Mouse (Mus musculus) left cerebral cortex, adult 2 months (tissue): Measurements from ENCODE around the gene Hid1. TPM values are rescaled to one million over a fixed set of nuclear protein-coding genes. Genes with fewer than 3 reads are reported as not detected.
A peak's percentile ranks its signal among the peaks of the same experiment; 100 is the strongest.

Experiments used
- DNase-seq, 2 experiments: peaks; one replicate each; pipeline ENCODE4 v3.0.0; 2021 to 2022; ENCODE audit warnings: low spot score in 2 of 2, mixed read lengths in 1 of 2; ENCODE audit errors: extremely low spot score in 1 of 2
- H3K27ac ChIP-seq: fragments of 200-600 bp; 2 replicates; pipeline ENCODE4 v1.8.1; 2022
- H3K4me3 ChIP-seq: fragments of 200-600 bp; 2 replicates; pipeline ENCODE4 v1.8.1; 2022
- CTCF ChIP-seq: fragments of 200-600 bp; IDR thresholded peaks from 2 replicates; pipeline ENCODE4 v1.8.1; 2022; ENCODE audit warnings: antibody characterized with exemption, mild to moderate bottlenecking, moderate library complexity
- intact Hi-C: fragments of 180-260 bp; cut with DNase I; formaldehyde crosslinking; loops from one replicate; pipeline ENCODE4 v1.15.1; 2025
- total RNA-seq, 2 experiments: library from RNA; stranded (reverse); gene quantifications; 2 replicates each; pipeline ENCODE4 v1.2.3; 2021

Hid1 gene
- total RNA-seq, 2 experiments from 2014 or later: 117 to 121 TPM

DNA sequence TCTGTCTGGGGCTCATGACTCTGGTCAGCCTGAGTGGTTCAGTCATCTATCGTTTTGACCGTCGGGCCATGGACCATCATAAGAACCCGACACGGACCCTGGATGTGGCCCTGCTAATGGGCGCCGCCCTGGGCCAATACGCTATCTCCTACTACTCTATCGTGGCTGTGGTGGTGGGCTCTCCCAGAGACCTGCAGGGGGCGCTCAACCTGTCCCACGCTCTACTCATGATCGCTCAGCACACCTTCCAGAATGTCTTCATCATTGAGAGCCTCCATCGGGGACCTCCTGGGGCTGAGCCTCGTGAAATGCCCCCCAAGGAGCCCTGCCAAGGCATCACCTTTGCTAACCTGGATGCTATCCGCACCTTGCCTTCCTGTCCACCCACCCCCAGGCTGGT, 38.2 kb downstream of the Hid1 start:
- peak; percentile 27 for TF ChIP-seq CTCF
- no peak for DNase-seq
- Histone ChIP-seq H3K27ac (no peak overlapping the region), H3K4me3 (no peak overlapping the region)
- intact Hi-C loops: no loop called here

DNA sequence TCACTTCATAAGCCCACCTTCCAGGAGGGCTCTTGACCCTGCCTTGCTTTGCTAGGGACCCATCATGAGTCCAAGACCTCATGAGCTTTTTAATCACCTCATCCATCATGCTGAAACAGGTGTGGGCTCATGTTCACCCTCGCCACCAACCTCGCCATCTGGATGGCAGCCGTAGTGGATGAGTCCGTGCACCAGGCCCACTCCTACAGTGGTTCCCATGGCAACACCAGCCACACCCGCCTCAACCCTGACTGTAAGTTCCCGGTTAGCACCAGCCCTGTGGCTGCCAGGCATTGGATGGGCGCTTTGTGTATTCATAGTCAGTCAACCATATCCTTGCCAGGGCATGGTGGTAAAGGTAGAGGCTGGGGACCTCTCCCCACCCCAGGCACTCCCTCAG, 40.8 kb downstream of the Hid1 start:
- H3K27ac ChIP-seq: no peak overlapping the region
- DNase-seq: peak in 1 of 2 experiments; percentile 59
- TF ChIP-seq CTCF: no peak
- intact Hi-C loops: no loop called here
- no peak overlapping the region for H3K4me3 ChIP-seq

DNA sequence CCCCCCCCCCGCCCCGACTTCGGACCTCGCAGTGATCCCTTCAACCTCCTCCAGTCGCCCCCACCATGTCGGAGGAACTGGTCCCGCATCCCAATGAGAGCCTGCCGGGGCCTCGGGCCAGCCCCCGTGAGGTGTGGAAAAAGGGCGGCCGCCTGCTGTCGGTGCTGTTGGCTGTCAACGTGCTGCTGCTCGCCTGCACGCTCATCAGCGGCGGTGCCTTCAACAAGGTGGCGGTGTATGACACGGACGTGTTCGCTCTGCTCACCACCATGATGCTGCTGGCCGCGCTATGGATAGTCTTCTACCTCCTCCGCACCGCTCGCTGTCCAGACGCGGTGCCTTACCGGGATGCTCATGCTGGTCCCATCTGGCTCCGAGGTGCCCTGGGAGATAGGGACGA, 44.2 kb downstream of the Hid1 start:
- H3K27ac ChIP-seq: no peak overlapping the region

DNA sequence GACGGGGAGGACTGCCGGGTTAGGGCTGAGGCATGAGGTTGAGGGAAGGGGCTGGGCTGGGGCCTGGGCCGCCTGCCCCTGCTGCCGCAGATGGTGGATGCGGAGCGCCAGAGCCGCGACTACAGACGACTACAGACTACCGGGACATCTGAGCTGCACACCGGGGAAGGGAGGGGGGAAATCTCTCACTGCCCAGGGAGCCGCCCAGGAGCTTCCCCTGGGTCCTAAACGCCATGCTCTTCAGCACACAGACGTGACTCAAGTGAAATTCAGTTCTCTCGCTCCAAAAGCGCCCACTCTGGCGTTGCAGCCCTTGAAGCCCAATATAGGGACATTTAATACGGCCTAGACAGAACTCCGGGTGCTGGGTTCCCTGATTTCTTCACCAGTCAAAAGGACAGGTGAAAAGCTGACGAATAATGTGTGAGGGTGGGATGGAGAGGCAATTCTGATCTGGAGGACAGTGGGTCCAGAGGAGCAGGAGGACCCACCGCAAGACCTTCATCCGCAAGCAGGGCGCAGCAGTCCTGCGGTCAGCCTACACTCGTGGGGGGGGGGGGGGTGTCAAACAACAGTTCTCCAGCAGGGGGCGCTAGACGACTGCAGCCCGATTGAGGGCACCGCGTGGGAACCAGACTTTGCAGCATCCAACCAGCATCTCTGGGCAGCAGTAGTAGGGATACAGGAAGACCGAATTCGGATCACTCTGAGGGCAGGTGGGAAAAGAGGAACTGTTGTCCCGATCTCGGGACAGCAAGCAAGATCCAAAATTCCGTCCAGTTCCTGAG, 45.5 kb downstream of the Hid1 start, which contains the start of gene Ush1g:
TSS of gene Ush1g (minus strand) at position 136 of the 788 bp plus-strand sequence.
- TF ChIP-seq CTCF: peak; percentile 82
- Histone ChIP-seq H3K4me3 (no peak within 1 kb of the TSS), H3K27ac (no peak within 1 kb of the TSS)
- intact Hi-C loops: loop anchor here (1.0 kb wide), 1 partner anchor 32 kb away; no protein-coding TSS in a partner anchor
- DNase-seq: peak in 1 of 2 experiments; percentile 59

More for the DNA sequence above, 44.2 kb downstream of the Hid1 start:
- no peak for TF ChIP-seq CTCF
- no peak overlapping the region for H3K4me3 ChIP-seq
- DNase-seq: no peak
- intact Hi-C loops: no loop called here

DNA sequence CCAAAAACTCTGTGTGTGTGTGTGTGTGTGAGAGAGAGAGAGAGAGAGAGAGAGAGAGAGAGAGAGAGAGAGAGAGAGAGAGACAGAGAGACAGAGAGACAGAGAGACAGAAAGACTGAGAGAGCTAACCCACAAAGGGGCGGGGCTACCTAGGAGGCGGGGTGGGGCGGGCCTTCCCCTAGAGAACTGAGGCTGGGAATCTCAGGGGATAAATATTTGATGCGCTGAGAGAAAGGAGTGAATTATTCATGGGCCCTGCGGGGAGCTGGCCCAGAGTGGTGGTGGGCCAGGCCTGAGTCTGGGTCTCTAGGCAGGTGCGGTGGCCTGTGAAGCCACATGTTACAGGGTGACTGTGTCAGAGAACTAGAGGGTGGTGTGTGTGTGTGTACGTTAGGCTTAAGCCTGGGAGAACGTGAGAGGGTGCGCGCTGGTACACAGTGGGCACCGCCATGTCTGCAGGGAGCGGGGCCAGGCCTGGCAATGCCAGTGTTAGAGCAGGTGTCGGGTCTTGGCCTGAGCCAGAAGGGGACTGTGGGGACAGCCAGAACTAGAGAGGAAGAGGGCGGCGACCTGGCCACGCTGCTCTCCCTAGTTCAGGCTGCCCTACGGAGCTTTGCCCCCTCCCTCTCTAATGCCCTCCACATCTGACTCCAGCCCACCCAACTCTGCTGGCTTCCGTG, 47.7 kb downstream of the Hid1 start:
- Histone ChIP-seq H3K27ac (no peak overlapping the region), H3K4me3 (no peak overlapping the region)
- intact Hi-C loops: no loop called here
- DNase-seq: no peak
- no peak for TF ChIP-seq CTCF

DNA sequence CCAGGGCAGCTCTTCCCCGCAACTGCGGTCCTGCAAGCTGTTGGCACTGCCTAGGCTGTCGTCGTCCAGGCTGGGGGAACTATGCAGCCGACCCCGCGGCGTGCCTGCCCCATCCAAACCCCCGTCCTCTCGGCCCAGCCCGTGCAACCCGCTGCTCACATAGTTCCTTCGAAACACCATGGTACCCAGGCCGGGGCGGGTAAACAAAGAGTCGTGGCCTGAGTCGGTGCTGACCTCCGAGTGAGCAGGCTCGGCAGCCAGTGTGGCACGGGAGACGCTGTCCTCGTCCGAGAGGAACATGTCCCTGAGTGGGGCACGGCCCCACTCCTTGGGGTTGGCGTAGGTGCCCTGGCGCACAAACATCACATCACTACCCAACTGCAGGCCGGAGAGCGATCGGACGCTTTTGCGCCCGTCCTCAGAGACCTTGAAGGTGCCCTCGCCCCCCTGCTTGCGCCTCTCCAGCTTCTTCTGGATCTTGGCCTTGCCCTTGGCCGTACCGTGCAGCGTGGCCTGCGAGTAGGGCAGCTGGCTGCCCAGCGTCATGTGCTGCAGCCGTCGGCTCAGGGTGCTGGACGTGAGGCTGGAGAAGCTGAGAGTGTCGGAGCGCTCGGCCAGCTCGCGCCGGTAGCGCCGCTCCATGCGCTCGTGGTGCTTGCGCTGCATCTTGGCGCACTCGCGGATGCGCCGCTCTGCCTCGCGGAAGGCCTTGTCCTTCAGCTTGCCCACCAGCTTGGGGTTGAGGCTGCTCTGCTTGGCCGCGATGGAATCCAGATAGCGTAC, 49.1 kb downstream of the Hid1 start:
- H3K4me3 ChIP-seq: no peak overlapping the region
- intact Hi-C loops: no loop called here

DNA sequence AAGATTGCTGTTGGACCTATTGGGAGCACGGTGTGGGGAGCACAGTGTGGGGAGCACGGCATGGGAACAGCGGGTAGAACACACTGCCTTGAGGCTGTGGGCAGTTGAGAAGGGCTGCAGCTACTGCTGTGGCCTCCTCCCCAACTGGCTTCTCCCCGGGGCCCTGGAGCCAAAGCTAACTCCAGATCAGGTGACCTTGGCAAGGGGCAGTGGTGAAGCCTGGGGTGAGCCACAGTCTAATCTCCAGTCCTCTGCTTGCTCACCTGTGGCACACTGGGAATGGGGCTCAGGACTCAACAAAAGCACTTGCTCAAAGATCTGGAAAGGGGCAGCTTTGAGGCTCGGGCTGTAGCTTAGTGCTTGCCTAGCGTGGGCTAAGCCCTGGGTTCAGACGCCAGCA, 50.4 kb downstream of the Hid1 start:
- no peak for TF ChIP-seq CTCF
- no peak overlapping the region for H3K4me3 ChIP-seq
- intact Hi-C loops: no loop called here
- DNase-seq: no peak
- H3K27ac ChIP-seq: no peak overlapping the region

More for the DNA sequence above, 49.1 kb downstream of the Hid1 start:
- no peak for TF ChIP-seq CTCF
- H3K27ac ChIP-seq: no peak overlapping the region
- no peak for DNase-seq

DNA sequence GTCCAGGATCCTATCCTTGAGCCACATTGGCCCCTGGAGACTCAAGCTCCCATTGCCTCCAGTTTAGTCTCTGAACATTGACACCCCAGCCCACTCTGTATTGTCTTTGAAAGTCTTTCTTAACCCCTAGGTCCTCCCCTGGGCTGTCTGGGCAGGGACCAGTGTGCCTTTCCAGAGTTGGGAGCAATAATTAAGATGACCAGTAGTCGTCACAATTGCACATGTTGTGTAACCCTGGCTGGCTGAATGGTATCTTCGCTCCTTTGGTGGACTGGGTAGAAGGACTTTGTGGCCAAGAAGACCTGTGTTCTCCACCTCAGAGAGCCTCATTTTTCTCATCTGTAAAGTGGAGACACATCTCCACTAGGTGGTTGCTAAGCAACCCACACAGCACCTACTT, 53.3 kb downstream of the Hid1 start:
- Histone ChIP-seq H3K4me3 (no peak overlapping the region), H3K27ac (no peak overlapping the region)
- DNase-seq: no peak
- intact Hi-C loops: no loop called here
- TF ChIP-seq CTCF: peak; percentile 10

DNA sequence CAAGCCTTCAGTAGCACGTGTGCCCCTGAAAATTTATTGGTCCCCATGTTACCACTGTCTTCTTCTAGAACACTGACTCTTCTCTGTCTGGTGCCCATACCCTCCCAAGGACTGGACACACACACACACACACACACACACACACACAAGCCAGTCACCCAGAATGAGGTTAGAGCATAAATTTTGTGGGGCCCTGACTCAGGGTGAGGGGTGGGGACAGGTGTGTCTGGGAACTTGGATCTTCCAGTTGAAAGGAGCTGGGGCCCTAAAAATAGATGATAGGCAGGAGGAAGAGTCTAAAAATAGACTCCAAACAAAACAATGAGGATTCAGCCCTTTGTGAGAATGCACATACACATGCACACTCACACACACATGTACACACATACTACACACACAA, 58.8 kb downstream of the Hid1 start:
- no peak for DNase-seq
- no peak overlapping the region for H3K4me3 ChIP-seq
- intact Hi-C loops: no loop called here
- H3K27ac ChIP-seq: no peak overlapping the region
- no peak for TF ChIP-seq CTCF

DNA sequence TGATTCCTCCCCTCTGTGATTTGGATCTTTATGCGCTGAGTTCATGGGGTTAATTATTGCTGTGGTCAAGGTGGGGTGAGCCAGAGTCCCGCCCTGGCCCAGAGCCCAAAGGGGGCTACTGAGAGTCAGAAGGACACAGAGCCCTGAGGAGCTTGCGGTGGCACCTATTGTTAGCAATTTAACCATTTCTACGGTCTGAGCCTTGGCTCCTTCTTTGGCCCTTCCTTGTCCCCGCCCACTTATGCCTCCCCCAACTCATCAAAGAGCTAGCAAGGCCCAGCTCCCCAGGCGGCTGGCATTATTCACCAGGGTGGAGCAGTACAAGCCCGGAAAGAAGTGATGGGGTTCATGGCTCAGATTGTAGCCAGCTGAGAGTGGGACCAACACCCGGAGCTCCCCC, 60.7 kb downstream of the Hid1 start, which contains the start of gene Otop2:
TSS of gene Otop2 (plus strand) at position 301 of the 400 bp plus-strand sequence.
- no peak for DNase-seq
- Histone ChIP-seq H3K27ac (no peak within 1 kb of the TSS), H3K4me3 (no peak within 1 kb of the TSS)
- no peak for TF ChIP-seq CTCF
- intact Hi-C loops: no loop called here

DNA sequence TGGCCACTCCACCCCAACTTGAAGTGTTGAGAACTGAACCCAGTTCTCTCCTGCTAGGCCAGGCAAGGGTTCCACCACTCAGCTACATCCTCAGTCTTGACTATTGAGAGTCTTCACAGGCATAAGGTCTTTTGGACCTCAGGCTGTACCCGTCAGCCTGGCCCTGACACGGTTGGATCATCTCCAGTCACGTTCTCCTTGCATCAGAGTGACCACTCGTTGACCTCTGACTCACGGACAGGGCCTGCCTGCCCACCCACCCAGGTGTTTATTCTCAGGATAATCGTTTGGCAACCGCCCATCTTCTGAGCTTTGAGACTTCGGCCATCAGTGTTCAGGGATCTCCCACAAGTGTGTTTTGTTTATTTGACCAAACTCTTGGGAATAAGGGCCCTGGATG, 64.4 kb downstream of the Hid1 start:
- no peak overlapping the region for H3K27ac ChIP-seq
- intact Hi-C loops: no loop called here
- TF ChIP-seq CTCF: no peak
- no peak overlapping the region for H3K4me3 ChIP-seq
- no peak for DNase-seq

DNA sequence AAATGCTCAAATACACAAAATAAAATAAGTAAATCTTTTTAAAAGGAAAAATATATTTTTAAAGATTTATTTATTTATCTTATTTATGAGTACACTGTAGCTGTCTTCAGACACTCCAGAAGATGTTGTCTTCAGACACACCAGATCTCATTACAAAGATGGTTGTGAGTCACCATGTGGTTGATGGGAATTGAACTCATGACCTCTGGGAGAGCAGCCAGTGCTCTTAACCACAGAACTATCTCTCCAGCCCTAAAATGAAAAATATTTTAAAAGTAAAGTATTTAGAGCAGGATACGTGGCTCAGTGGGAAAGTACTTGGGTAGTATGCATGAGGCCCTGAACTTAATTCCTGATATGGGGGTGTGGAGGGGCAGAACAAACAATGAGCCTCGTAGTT, 66.2 kb downstream of the Hid1 start:
- no peak for DNase-seq
- H3K4me3 ChIP-seq: no peak overlapping the region
- intact Hi-C loops: no loop called here
- no peak overlapping the region for H3K27ac ChIP-seq
- no peak for TF ChIP-seq CTCF
